Mouse (Mus musculus) neural tube, embryonic 12.5 days (tissue): Measurements from ENCODE around the gene Dpm1. TPM values are rescaled to one million over a fixed set of nuclear protein-coding genes. Genes with fewer than 3 reads are reported as not detected.

Source experiments
- ATAC-seq: fragments of 200-750 bp; cut with Nextera tagmentation; 2 replicates; pipeline ENCODE4 v1.8.0; 2017; ENCODE audit warnings: low read depth, mild to moderate bottlenecking, moderate TSS enrichment, moderate library complexity; ENCODE audit not compliant: low FRiP score
- H3K27ac ChIP-seq: fragments of 300-500 bp; sonication (generic); 2 replicates; pipeline ENCODE4 v1.5.1; 2016
- H3K27me3 ChIP-seq: fragments of 300-500 bp; sonication (generic); replicated peaks from 2 replicates; pipeline ENCODE4 v1.6.1; 2016; ENCODE audit warnings: mild to moderate bottlenecking
- H3K36me3 ChIP-seq: fragments of 300-500 bp; sonication (generic); 2 replicates; pipeline ENCODE4 v1.6.1; 2016; ENCODE audit warnings: mild to moderate bottlenecking
- H3K4me1 ChIP-seq: fragments of 300-500 bp; sonication (generic); 2 replicates; pipeline ENCODE4 v1.6.1; 2016
- H3K4me2 ChIP-seq: fragments of 300-500 bp; sonication (generic); replicated peaks from 2 replicates; pipeline ENCODE4 v1.6.1; 2016; ENCODE audit warnings: mild to moderate bottlenecking
- H3K4me3 ChIP-seq: fragments of 300-500 bp; sonication (generic); 2 replicates; pipeline ENCODE4 v1.5.1; 2016
- H3K9ac ChIP-seq: fragments of 300-500 bp; sonication (generic); 2 replicates; pipeline ENCODE4 v1.6.1; 2016; ENCODE audit warnings: mild to moderate bottlenecking
- H3K9me3 ChIP-seq: fragments of 300-500 bp; sonication (generic); 2 replicates; pipeline ENCODE4 v1.6.1; 2016; ENCODE audit warnings: mild to moderate bottlenecking
- whole genome bisulfite sequencing: fragments of 180-500 bp; shearing (Covaris S2); methylation state at CpG from one replicate; pipeline ENCODE4 v1.1.7; 2016; 5-methylcytosine and 5-hydroxymethylcytosine counted together
- polyA plus RNA-seq: library from polyadenylated mRNA; unstranded; fragments of >200 nt; fragmentation: Nextera tagmentation; extraction: Ambion mirVana; gene quantifications from 2 replicates; pipeline ENCODE4 v1.2.1, GENCODE M21; 2016

The Dpm1 gene
- 70.4 and 79.4 TPM in 2 replicates for polyA plus RNA-seq

DNA sequence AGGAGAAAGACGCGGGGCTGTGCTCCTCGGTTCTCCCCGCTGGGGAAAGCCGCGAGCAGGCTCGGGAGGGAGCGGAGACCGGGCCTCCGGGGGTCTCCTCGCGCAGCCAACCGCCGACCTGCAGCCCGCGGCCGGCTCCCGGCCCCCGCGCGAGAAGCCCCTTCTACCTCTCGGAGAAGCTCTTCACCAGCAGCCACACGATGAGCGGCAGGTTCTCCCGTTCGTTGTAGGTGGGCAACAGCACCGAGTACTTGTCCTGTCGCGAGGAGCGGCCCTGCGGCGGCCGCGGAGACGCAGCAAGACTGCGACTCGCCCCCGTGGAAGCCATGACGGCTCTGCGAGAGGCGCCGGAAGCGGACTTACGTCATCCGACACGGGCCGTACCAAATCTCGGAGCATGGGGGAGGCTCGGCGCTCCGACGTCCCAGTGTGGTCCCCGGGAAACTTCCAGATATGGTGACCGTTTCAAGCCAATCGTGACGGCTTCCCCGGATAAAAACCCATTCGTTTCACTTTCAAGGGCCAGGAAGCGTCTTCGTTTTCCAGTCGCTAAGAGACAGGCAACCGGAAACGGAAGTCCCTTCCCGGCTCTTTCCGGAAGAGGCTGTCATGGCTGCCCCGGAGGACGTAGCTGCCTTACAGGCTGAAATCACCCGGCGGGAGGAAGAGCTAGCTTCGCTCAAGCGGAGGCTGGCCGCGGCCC lies at the start of gene Dpm1, which contains the start of the genes Gm20716 and Mocs3:
Dpm1 (minus strand) TSS at position 566 of the 703 bp plus-strand sequence.
Gm20716 (minus strand) TSS at position 339 of the 703 bp plus-strand sequence.
Mocs3 (plus strand) TSS at position 597 of the 703 bp plus-strand sequence.
- peak; percentile 82 for ATAC-seq
- no peaks in the 10 kb centered on the region for H3K27me3 ChIP-seq
- WGBS: under 1% methylated on average over 73 of the region's 73 CpGs
- no peaks in the 10 kb centered on the region for H3K9me3 ChIP-seq
- H3K27ac ChIP-seq: peak within 1 kb of the TSS; percentile 65
- H3K4me1 ChIP-seq: peaks cover 27% of the 10 kb centered on the region
- H3K9ac ChIP-seq: peak within 1 kb of the TSS; percentile 96
- H3K4me2 ChIP-seq: peak within 1 kb of the TSS; percentile 100
- peak within 1 kb of the TSS; percentile 100 for H3K4me3 ChIP-seq
- peaks cover 25% of the 10 kb centered on the region for H3K36me3 ChIP-seq

DNA sequence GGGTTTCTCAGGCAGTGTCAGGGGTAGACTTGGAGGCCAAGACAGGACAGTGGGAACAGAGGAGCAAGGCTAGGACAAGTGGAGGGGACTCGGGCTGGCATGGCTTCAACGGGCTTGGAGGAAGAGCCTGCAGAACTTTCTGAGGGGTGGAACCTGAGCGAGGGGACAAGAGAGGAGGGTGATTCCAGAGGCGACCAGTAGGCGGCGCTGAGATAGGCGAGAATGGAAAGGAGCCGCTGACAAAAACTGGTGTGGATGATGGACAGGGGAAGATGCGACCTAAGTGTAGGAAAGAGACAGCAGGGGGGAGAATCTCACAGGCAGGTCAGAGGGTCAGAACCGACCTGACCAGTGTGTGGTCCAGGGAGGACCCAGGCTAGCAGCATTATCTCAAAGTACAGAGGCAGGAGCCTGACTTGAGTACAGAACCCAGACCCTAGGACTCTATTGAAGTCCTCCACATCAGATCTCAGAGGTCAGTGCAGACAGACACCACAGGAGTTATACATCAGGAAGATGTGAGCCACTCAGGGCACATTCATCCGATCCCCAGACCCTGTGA lies 44.1 kb upstream of the Dpm1 start:
- WGBS: 11% methylated on average over 11 of the region's 11 CpGs
- ATAC-seq: no peak

DNA sequence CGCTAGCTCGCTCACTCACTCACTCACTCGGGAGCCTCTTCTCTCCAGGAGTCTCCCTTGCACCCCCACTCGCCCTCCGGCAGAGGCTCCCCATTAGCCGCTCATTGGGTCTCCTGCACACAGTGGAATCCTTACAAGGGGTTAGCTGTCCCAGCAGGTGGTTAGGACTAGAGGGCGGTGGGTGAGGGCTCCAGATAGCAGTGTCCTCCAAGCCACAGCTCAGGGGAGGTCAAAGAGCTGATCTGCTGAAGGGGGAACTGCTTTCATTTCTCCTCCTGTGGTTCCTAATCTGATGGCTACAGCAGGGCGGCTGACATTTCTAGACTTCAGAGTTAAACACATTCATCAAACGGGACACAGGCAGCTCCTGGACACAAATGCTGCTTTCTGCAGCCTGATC lies 43.0 kb upstream of the Dpm1 start:
- no peak overlapping the region for H3K27ac ChIP-seq
- 0 out of 2 replicates have a peak, but pooled peaks cover 5% of the 10 kb centered on the region for H3K4me1 ChIP-seq
- WGBS: 52% methylated on average over 9 of the region's 9 CpGs
- peaks cover 22% of the 10 kb centered on the region for H3K27me3 ChIP-seq
- no peak for ATAC-seq
- no peaks in the 10 kb centered on the region for H3K36me3 ChIP-seq
- H3K9ac ChIP-seq: no peak overlapping the region
- no peaks in the 10 kb centered on the region for H3K9me3 ChIP-seq
- H3K4me3 ChIP-seq: no peak overlapping the region
- H3K4me2 ChIP-seq: no peak overlapping the region

More for the DNA sequence above, 44.1 kb upstream of the Dpm1 start:
- H3K9ac ChIP-seq: no peak overlapping the region
- no peak overlapping the region for H3K4me2 ChIP-seq
- 0 out of 2 replicates have a peak, but pooled peaks cover 5% of the 10 kb centered on the region for H3K4me1 ChIP-seq
- no peak overlapping the region for H3K4me3 ChIP-seq
- H3K27me3 ChIP-seq: peaks cover 31% of the 10 kb centered on the region
- no peak overlapping the region for H3K27ac ChIP-seq
- H3K9me3 ChIP-seq: no peaks in the 10 kb centered on the region
- H3K36me3 ChIP-seq: no peaks in the 10 kb centered on the region

DNA sequence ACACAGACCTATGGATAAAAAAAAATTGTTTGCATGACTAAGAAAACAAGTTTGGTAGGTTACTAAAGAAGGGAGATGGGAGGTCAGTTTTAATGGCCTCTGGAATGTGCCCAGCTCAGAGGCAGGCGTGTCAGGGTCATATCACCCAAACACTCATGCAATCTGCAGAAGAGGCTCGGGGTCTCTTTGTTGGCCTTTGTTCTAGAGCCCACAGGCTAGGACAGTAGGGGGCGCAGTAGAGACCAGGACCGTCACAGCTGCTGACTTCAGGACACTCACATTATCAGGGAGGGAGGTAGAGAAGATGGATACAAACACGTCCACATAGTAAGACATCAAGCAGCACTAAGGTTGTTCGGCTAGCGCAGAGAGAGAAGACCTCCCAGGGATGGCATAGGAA lies 37.6 kb upstream of the Dpm1 start:
- H3K36me3 ChIP-seq: no peaks in the 10 kb centered on the region
- H3K4me1 ChIP-seq: no peaks in the 10 kb centered on the region
- no peaks in the 10 kb centered on the region; the same call in 1 of the 2 replicates for H3K27me3 ChIP-seq
- peak overlapping the region; percentile 21; the same call in 1 of the 2 replicates for H3K4me2 ChIP-seq
- WGBS: 34% methylated on average over 7 of the region's 7 CpGs
- H3K4me3 ChIP-seq: no peak overlapping the region
- 0 out of 2 replicates have a peak overlapping the region, but pooled peaks have one; percentile 2 for H3K9ac ChIP-seq
- H3K27ac ChIP-seq: no peak overlapping the region
- H3K9me3 ChIP-seq: no peaks in the 10 kb centered on the region
- ATAC-seq: no peak

DNA sequence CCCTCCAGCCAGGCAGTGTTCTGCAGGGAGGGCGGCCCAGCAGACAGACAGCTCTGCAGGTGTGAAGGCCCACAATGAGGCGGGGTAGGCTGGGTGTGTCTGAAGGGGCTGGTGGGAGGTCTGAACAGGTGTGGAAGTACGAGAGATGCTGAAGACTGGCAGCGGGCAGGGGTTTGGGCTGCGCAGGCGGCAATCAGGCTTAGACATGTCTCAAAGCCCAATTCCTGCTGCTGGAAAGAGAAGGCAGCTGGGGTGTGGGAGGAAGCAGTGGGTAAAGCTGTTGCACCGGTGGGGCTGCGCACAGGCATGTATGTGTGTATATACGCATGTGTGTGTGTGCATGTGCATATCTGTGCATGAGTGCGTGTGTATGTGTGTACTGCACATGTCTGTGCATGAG lies 30.5 kb upstream of the Dpm1 start:
- H3K4me3 ChIP-seq: no peak overlapping the region
- WGBS: 93% methylated on average over 10 of the region's 10 CpGs
- no peak overlapping the region for H3K9ac ChIP-seq
- H3K9me3 ChIP-seq: no peaks in the 10 kb centered on the region
- ATAC-seq: no peak
- H3K4me2 ChIP-seq: no peak overlapping the region
- H3K27ac ChIP-seq: no peak overlapping the region
- no peaks in the 10 kb centered on the region for H3K4me1 ChIP-seq
- no peaks in the 10 kb centered on the region; the same call in 1 of the 2 replicates for H3K27me3 ChIP-seq
- H3K36me3 ChIP-seq: no peaks in the 10 kb centered on the region

GRCm38 (mm10) chr2:168260124-168260523 lies 29.7 kb upstream of the Dpm1 start:
- H3K4me2 ChIP-seq: no peak overlapping the region
- H3K27me3 ChIP-seq: no peaks in the 10 kb centered on the region; the same call in 1 of the 2 replicates
- H3K4me1 ChIP-seq: no peaks in the 10 kb centered on the region
- H3K27ac ChIP-seq: no peak overlapping the region
- ATAC-seq: no peak
- no peak overlapping the region for H3K9ac ChIP-seq
- H3K36me3 ChIP-seq: no peaks in the 10 kb centered on the region
- no peaks in the 10 kb centered on the region for H3K9me3 ChIP-seq
- 86% methylated on average over 3 of the region's 3 CpGs for WGBS
- H3K4me3 ChIP-seq: no peak overlapping the region

GRCm38 (mm10) chr2:168259046-168259445 lies 28.7 kb upstream of the Dpm1 start:
- no peak overlapping the region for H3K4me2 ChIP-seq
- ATAC-seq: no peak
- no peak overlapping the region for H3K27ac ChIP-seq
- no peaks in the 10 kb centered on the region for H3K36me3 ChIP-seq
- no peaks in the 10 kb centered on the region for H3K9me3 ChIP-seq
- 90% methylated on average over 8 of the region's 8 CpGs for WGBS
- H3K27me3 ChIP-seq: no peaks in the 10 kb centered on the region; the same call in 1 of the 2 replicates
- H3K9ac ChIP-seq: no peak overlapping the region
- no peaks in the 10 kb centered on the region for H3K4me1 ChIP-seq
- H3K4me3 ChIP-seq: no peak overlapping the region

DNA sequence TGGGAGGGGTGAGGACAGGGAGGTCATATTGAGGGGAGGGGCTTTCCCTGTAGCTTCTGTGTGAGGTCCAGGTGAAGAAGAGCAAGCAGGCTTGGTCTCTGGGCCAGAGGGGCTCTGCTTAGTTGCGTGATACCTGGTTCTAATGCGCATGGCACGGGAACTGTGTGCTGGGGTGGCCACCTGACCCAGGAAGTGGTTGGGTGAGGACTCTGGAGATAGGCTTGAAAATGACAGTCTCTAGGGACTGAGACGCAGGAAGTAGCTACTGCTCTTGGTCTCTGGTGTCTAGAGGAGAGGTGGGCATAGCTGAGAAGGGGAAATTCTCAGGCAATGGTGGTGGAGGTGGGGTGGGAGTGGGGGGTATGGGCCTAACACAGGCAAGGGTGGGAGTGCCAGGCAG lies 26.8 kb upstream of the Dpm1 start:
- Histone ChIP-seq H3K4me3 (no peak overlapping the region), H3K9me3 (no peaks in the 10 kb centered on the region), H3K36me3 (no peaks in the 10 kb centered on the region), H3K4me1 (no peaks in the 10 kb centered on the region), H3K4me2 (no peak overlapping the region), H3K27me3 (no peaks in the 10 kb centered on the region), H3K27ac (no peak overlapping the region), H3K9ac (no peak overlapping the region)
- ATAC-seq: no peak
- 90% methylated on average over 4 of the region's 4 CpGs for WGBS

DNA sequence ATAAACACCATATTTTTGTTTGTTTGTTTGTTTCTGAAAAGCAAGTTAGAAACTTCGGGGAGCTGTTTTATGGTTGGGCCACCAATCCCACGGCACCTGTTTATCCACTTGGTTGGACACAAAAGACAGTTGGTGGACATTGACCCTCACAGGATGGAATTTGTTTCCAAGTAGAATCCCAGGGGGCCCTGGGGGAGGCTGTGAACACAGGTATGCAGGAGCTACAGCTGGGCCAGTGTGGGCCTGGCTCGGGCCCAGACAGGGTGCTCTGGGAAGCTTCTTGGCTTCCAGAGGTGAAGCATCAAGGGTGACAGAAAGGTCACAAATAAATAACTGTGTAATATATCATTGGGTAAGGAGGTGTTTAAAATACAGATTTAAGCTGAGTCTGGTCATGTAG lies 26.1 kb upstream of the Dpm1 start:
- no peak overlapping the region for H3K4me3 ChIP-seq
- WGBS: 84% methylated on average over 3 of the region's 3 CpGs
- H3K4me1 ChIP-seq: no peaks in the 10 kb centered on the region
- H3K36me3 ChIP-seq: no peaks in the 10 kb centered on the region
- H3K27ac ChIP-seq: no peak overlapping the region
- ATAC-seq: no peak
- H3K9me3 ChIP-seq: no peaks in the 10 kb centered on the region
- H3K4me2 ChIP-seq: no peak overlapping the region
- no peak overlapping the region for H3K9ac ChIP-seq
- H3K27me3 ChIP-seq: no peaks in the 10 kb centered on the region

DNA sequence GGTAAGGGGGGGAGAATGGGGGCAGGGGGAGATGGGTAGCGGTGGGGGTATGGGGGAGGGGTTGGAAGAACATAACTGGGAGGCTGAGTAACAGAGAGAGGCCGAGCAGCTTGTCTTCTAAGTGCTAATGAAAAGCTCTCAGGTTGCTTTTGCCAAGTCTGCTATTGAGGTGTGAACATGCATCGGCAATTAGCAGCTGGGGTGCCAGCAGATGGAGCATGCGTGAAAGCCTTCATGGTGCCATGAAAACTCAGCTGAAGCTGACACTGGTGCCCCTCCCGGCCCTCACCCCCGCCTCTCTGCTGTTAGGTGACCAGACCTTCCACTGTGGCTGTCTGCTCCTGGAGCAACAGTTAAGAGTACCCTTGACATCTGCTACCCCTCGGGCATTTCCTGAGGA lies 23.4 kb upstream of the Dpm1 start:
- H3K36me3 ChIP-seq: no peaks in the 10 kb centered on the region
- no peak overlapping the region for H3K27ac ChIP-seq
- no peak overlapping the region for H3K4me3 ChIP-seq
- H3K4me1 ChIP-seq: no peaks in the 10 kb centered on the region
- H3K27me3 ChIP-seq: 0 out of 2 replicates have a peak, but pooled peaks cover 5% of the 10 kb centered on the region
- H3K4me2 ChIP-seq: no peak overlapping the region
- H3K9ac ChIP-seq: no peak overlapping the region
- no peak for ATAC-seq
- WGBS: 68% methylated on average over 7 of the region's 7 CpGs
- no peaks in the 10 kb centered on the region for H3K9me3 ChIP-seq

DNA sequence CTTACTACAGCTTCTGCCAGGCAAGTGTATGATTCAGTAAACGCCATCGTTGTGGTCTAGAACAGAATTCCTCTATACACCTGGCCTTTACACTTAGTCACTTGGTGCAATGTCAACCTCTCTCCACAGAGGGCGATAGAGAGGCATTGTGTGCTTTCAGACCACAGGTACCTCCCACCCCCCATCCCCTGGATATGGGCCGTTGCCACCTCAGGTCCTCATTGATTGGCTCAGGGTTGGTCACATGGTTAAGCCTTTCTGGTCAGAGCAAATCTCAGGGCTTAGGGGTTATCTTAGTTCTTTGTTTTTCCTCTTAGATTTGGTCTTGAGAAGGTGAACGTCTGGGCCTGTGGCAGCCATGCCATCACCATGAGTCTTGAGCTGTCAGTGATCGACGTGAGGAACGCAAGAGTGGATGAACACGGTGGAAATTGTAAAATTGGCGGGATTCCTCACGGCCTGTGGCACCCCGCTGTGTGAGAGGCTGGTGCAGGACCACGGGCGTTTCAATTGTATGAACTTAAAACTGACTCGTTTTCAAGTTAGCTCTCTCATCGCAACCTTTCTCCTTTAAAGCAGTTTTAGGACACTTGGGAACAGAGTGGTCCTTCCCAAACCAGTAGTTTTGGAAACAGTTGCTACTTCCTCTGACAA lies 22.4 kb upstream of the Dpm1 start:
- Histone ChIP-seq H3K4me1 (no peaks in the 10 kb centered on the region), H3K4me3 (no peak overlapping the region), H3K4me2 (peak overlapping the region; percentile 38), H3K27ac (no peak overlapping the region), H3K9ac (no peak overlapping the region), H3K36me3 (no peaks in the 10 kb centered on the region), H3K27me3 (0 out of 2 replicates have a peak, but pooled peaks cover 5% of the 10 kb centered on the region), H3K9me3 (no peaks in the 10 kb centered on the region)
- peak; percentile 65; the same call in 1 of the 2 replicates for ATAC-seq
- WGBS: 14% methylated on average over 16 of the region's 16 CpGs

DNA sequence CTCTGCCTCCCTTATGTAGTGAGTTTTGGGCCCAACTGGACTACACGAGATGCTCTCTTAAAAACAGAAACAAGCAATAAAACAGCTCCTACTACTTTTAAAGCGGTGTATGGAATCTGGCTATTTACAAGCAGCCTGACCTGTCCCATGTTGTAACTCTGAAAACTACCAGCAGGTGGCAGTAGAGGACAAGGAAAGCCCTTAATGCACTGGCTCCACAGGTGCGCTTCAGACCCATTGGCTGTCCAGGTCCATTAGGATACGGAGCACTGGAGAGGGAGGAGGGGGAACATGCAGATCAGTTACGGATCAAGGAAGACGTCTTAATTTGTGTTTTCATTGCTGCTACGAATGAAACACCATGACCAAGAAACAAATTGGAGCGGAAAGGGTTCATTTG lies 19.9 kb upstream of the Dpm1 start:
- 15% methylated on average over 8 of the region's 8 CpGs for WGBS
- H3K9ac ChIP-seq: no peak overlapping the region
- no peaks in the 10 kb centered on the region for H3K36me3 ChIP-seq
- 0 out of 2 replicates have a peak, but pooled peaks cover 5% of the 10 kb centered on the region for H3K27me3 ChIP-seq
- ATAC-seq: no peak
- H3K27ac ChIP-seq: no peak overlapping the region
- no peaks in the 10 kb centered on the region for H3K4me1 ChIP-seq
- H3K4me3 ChIP-seq: no peak overlapping the region
- H3K4me2 ChIP-seq: no peak overlapping the region
- H3K9me3 ChIP-seq: no peaks in the 10 kb centered on the region
